11 mouse cellular contexts compared by ENCODE assay signal in the genomic region with DNA sequence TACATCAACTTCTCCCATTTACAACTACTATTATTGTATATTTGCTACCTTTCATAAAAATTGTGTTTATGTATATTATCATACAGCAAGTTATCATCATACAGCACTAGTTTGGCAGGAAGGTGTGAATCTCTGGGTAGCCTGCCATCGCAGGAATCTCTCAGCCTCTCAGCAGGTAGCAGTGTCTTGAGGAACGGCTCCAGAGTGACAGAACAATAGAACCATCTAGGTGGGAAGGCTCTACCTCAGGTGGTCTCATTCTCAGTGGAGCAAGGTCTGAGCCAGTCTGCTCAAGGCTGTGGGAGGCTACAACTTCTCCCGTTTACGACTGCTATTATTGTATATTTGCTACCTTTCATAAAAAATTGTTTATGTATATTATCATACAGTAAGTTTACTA.
"Had no signal": no experiment of that assay in that cellular context is flagged by ENCODE, and none has a peak within 500 bp of the region (broad histone marks: within the 10 kb centered on the region; RNA-seq: fewer than 3 reads in every experiment).

No protein-coding gene starts in this region.

- DNase-seq: liver, postnatal 0 days; lung, embryonic 14.5 days; lung, postnatal 10 days; lung, postnatal 4 days; midbrain, embryonic 14.5 days; retina, postnatal 1 day; right cerebral cortex, adult 18-20 months; right cerebral cortex, postnatal 25 days; thymus, adult 2 months; thymus, postnatal 25 days; thymus, postnatal 4 days had no signal
